Mouse (Mus musculus) testis, adult 2 months (tissue): ENCODE results near the gene Pdx1.

Experiments
- CTCF ChIP-seq: fragments of 200-500 bp; IDR thresholded peaks from 2 replicates; pipeline ENCODE4 v1.5.1; 2012; ENCODE audit warnings: low read depth, mild to moderate bottlenecking, inconsistent platforms, low read length, moderate library complexity; ENCODE audit not compliant: control insufficient read depth, insufficient read depth, insufficient replicate concordance
- POLR2A ChIP-seq: fragments of 200-500 bp; IDR thresholded peaks from 2 replicates; pipeline ENCODE4 v1.6.1; 2012; ENCODE audit warnings: low read depth, mild to moderate bottlenecking, inconsistent platforms, low read length, moderate library complexity; ENCODE audit not compliant: control insufficient read depth

GRCm38 (mm10) chr5:147292506-147293120 lies 22.9 kb downstream of the Pdx1 start:
- no peak for TF ChIP-seq CTCF
- TF ChIP-seq POLR2A = no peak
